Mouse (Mus musculus) brain, embryonic 14.5 days (tissue): Measurements from ENCODE around the gene Pigo.

Source experiments
- CTCF ChIP-seq: fragments of 200-500 bp; IDR thresholded peaks from 2 replicates; pipeline ENCODE4 v1.5.1; 2012; ENCODE audit warnings: inconsistent platforms, mild to moderate bottlenecking, moderate library complexity, borderline replicate concordance; ENCODE audit not compliant: insufficient read depth, insufficient read length; ENCODE audit errors: extremely low read depth
- POLR2A ChIP-seq: fragments of 200-500 bp; IDR thresholded peaks from 2 replicates; pipeline ENCODE4 v1.6.1; 2012; ENCODE audit warnings: mild to moderate bottlenecking, inconsistent platforms, borderline replicate concordance; ENCODE audit not compliant: poor library complexity, insufficient read depth, insufficient read length, severe bottlenecking; ENCODE audit errors: extremely low read depth

- TF ChIP-seq POLR2A = no peak
- TF ChIP-seq CTCF = no peak
These were observed 7.5 kb downstream of the Pigo start for GRCm38 (mm10) chr4:43018156-43018555.
